Mouse (Mus musculus) adrenal gland, adult (tissue): ENCODE measurements around the gene Spred1.

Experiments
- DNase-seq, 2 experiments: peaks; one replicate each; pipeline ENCODE4 v3.0.0; 2022 to 2023; ENCODE audit warnings: low spot score in 1 of 2; ENCODE audit not compliant: inconsistent age in 2 of 2

The Spred1 gene

DNA sequence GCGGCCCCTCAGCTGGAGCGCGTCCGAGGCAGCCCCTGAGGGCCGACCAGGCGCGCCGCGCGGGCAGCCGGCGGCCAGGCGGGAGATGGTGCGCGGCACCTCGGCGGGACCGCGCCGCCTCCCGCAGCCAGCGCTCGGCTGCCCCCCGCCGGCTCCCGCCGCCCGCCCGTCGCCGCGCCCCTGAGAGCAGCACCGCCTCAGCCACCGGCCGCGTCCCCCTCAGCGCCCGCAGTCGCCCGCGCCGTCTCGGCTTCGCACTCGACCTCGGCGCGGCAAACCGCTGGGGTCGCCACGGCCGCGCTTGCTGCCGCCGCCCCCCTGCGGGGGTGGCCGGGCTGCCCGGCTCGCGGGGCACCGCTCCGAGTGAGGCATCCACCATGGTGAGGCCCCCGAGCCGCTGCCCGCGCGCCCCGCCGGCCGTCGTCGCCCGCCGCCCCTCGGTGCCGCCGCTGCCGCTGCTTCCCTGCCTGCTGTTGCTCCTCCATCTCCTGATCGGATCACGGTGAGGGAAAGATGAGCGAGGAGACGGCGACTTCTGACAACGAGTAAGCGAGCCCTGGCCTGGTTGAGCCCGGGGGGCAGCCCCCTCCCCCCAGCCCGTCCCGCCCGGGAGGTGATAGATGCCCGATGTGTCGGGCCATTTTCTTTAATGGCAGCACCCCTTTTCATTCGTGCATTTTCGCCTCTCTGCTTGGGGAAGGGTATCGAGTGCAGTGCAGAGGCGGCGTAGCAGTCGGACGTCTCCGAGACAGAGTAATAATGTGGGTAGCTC is at the start of gene Spred1:
Spred1 (plus strand) TSS at position 163 of the 772 bp plus-strand sequence.
- DNase-seq: peak in 1 of 2 experiments; percentile 88

DNA sequence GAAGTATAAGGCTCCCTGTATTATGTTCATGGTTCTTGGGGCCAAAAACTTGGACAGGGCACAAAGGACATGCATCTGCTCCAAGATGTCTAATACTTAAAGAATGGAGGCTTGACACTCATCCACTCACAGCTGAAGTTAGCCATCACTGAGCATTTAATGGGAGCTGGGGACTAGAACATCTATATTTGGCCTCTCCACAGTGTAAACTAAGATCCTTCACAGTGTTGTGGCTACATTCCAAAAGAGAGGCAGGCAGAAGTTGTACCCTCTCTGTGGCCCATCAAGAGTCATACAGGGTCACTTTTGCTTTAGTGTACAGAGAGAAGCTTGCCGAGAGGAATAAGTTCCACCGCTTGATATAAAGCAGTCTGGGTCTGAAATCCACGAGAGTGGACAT is 49.6 kb upstream of the Spred1 start:
- DNase-seq: no peak

DNA sequence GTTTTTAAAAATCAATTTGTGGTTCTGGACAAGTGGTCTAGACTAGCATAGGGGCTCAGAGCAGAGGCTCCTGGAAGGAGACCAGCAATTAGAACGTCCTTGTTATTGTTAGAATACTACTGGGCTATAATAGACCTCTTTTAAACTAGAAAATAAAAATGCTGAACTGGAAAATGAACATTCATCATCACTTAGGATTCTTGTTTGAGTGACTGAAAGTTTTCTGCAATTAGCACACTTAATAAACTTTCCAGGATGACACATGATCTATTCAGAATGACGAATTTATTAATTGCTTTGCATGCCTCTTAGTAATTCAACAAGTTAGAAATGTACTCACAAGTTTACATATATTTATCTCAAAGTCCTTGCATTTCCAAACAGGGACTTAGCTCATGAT is 42.5 kb upstream of the Spred1 start:
- no peak for DNase-seq

DNA sequence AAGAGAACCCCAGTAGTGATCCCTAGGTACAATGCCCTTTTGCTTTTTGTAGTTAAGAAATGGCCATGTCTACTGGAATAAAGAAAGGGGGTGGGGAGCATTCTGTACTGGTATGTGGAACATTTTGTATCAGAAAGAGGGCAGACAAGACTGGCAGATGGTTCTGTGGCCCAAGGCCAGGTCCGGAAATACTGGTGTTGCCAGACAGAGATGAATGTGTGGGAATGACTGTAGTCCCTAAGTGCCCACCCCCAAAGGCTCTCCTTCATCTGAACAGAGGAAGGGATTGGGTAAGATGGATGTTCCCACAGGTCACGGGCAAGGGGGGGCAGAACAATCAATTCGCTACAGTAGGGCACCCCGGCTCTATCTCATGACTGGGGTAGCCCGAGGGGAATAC is 41.6 kb upstream of the Spred1 start:
- peak; percentile 75 to 83 for DNase-seq

GRCm38 (mm10) chr2:117086002-117086765 is 35.0 kb upstream of the Spred1 start:
- no peak for DNase-seq

DNA sequence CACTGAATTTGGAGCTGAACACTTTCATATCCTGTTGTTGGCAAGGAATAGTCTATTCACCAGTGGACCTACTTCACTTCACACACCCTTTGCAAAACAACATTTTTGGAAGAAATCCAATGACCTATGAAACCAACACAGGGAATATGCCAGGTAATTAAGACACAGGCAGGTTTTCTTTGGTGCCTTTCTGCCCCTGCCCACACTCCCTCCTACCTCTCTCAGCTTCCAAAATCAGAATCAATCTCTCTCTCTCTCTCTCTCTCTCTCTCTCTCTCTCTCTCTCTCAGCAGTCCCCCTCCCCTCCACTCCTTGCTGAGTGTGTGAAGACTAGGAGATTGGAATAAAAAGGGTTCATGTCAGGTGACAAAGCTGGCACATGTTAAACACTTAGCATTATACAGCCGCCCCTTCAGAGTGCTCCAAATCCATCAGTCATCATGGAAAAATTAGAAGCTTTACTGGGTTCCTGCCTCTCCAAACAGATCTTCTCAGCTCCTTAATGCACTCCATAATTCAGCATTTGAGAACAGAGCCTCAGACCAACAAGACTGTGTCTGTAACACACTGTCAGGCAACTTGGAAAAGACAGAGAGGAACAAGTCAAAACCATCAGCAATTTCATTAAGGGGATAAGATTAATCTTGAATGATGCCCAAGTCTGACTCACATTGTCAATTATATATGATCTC is 34.3 kb upstream of the Spred1 start:
- no peak for DNase-seq

DNA sequence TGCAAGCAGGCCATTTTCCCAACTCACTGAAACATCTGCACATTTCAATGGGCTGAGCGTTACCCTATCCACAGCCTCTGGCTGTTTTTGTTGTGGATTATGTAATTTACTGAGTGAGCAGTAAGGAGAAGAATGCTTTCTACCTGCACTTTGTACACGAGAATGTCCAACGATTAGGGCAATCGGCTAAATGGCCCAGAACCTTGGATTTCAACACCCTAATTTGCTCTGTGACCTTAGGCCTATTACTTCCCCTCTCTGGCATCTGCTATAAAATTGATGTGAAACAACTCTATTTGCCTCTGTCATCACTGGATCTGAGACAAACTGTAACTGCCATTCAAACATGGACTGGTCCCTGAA is 33.7 kb upstream of the Spred1 start:
- no peak for DNase-seq

GRCm38 (mm10) chr2:117089482-117089881 is 31.7 kb upstream of the Spred1 start:
- DNase-seq: no peak

DNA sequence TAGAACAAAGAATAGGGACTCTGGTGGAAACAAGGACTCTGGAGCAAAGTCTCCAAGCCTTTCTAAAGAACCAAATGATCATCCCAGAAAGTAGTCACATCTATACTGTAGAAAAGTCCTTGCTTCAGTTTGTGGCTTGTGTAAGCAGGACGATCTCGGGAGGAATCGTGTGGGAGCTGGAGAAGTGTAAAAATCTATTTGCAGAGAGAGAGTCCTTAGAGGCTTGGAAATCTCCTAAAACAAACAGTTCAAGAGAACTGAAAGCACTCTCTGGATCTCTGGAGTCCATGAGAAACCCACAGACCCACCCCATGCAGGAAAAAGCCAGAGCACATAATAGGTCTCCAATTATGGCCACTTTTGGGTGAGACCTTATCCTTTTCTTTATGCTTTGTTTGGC is 31.1 kb upstream of the Spred1 start:
- DNase-seq: no peak

DNA sequence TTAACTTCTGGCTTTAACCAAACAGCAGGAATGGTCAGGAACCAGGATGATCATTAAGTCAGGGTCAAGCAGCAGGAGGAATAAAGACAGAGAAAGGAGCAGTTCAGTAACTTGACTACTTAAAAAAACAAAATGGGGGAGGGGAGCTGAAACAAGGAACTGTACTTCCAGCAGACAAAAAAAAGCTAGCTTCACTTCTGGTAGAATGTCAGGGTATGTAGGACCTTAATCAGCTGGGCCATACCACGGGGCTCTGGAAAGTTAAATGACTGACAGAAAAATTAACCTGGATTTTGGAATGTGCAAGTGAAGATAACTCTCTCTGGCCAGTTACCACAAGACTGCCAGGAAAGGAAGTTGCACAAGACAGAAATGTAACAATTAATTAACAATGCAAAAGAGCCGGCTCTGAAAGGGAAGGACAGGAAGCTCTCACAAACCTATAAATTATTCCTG is 28.2 kb upstream of the Spred1 start:
- peak in 1 of 2 experiments; percentile 50 for DNase-seq

DNA sequence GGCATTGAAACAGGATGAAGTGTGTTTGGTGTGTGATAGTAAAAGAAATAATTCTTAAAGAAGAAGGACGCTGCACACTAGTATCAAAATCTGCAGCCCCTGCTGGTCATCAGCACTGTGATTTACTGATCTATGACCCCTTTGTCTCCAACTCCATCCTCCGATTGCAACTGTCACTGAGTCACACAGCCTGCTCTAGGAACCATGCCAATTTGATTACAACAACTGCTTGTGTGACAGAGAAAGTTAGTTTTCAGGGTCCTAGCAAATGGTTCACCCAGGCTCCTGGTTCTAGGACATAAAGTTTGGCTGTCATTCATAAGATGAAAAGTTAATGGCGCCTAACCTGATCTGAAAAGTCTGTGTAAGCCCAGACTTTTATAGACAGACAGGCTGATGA is 25.7 kb upstream of the Spred1 start:
- DNase-seq: peak; percentile 71 to 90

DNA sequence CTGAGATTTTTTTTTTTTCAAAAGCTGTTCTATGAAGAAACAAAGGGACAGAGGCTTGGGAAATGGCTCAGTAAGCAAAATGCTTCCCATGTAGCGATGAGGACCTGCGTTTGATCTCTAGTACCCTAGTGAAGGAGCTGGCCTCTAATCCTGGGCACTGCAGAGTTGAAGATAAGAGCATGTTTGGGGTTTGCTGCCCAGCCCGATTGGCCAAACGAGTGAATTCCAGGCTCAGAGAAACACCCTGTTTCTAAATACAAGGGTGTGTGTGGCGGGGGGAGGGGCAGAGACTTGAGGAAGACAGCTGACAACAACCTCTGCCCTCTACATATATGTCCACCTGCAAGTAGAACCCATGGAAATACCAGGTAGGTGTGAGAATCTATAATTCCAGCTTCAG is 23.9 kb upstream of the Spred1 start:
- no peak for DNase-seq

DNA sequence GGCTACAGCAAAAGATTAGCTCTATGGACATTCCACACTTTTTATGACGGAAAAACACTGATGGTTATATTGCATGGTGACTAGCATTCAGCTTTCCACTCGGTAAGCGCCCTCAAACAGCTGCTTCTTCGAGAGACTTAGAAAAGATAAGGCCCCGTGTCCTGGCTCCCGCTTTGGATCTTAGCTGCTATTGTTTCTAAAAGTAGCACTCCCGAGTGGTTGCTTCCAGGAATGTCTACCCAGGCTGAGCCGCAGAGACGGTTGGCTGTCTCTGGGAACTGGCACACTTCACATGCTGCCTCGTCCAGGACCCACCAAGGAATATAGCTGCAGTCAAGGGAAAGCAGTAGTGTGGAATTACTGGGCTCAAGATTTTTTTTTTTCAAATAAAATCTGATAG is 21.9 kb upstream of the Spred1 start:
- DNase-seq: no peak

- no peak for DNase-seq
These were observed 17.7 kb upstream of the Spred1 start for GRCm38 (mm10) chr2:117103461-117103860.

GRCm38 (mm10) chr2:117105407-117105806 is 15.8 kb upstream of the Spred1 start:
- DNase-seq: no peak

GRCm38 (mm10) chr2:117108059-117108458 is 13.1 kb upstream of the Spred1 start:
- peak in 1 of 2 experiments; percentile 37 for DNase-seq

DNA sequence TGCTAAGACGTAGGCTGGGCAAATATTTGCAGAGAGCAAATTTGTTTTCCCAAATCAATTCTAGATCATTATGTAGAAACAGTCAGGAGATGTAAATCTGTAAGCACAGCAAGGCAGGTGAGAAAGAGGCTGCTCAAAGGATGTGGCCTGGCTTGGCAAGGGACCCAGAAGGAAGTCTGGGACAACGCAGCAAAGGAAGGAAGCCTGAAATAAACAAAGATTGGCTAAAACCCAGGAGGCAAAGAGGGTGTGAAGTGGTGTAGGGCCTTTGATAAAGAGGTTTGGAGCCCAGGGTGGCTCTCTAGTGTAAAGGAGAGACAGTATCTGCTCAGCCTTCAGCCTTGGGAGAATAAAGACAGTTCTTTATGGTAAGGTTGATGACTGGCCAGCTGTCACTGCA is 11.9 kb upstream of the Spred1 start:
- peak in 1 of 2 experiments; percentile 64 for DNase-seq

DNA sequence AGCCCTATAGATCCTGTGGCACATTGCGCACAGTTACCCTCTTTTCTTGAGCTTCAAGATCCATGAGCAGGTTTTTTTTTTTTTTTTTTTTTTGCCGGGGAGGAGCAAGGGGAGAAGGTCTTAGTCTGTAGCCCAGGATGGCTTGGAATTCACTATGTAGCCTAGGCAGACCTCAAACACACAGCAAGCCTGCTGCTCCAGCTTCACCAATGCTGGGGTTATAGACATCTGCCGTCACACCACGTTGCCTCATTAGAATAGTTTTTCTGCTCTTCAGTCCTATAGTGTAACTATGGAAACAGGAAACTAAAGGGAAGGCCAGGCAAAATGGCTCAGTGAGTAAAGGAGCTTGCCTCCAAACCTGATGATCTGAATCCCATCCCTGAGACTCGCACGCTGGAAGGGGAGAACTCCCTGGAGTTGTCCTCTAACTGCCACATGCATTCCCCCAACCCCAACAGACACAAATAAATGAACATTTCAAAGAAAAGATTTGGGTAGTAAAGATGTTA is 10.8 kb upstream of the Spred1 start:
- DNase-seq: no peak

- no peak for DNase-seq
These were observed 7.9 kb upstream of the Spred1 start for GRCm38 (mm10) chr2:117113262-117113661.

GRCm38 (mm10) chr2:117113762-117114161 is 7.4 kb upstream of the Spred1 start:
- peak in 1 of 2 experiments; percentile 36 for DNase-seq

DNA sequence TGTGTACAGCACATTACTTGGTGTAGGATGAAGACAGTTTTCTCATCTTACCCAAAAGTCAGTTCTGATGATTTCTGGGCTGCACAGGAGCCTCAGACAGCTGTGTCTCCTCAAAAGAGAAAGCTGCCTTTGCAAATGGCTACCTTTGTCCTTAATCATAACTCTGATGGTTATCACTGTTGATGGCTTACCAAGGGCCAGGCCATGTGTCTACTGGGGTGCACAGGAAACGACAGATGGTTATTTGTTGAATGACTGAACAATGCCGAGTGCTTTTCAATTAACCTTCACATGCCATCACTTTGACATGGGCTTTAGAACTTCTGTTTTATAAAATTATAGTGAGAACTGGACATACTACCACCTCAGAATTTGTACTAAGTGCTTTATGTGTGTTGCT is 2.7 kb upstream of the Spred1 start:
- DNase-seq: peak in 1 of 2 experiments; percentile 41
